Mouse (Mus musculus) liver, adult 10 weeks (tissue): Measurements from ENCODE around the gene Gm45711. TPM values are rescaled to one million over a fixed set of nuclear protein-coding genes. Genes with fewer than 3 reads are reported as not detected.

ENCODE experiments used
- polyA plus RNA-seq: library from polyadenylated mRNA; stranded (reverse); fragments of 350-450 nt; fragmentation: Illumina TruSeq; extraction: RNeasy Lipid Tissue Mini Kit (QIAGEN cat#74804); gene quantifications from one replicate; pipeline ENCODE4 v1.2.3, GENCODE M21; 2014; ENCODE audit warnings: low read depth, low replicate concordance

The Gm45711 gene
- not detected for polyA plus RNA-seq

DNA sequence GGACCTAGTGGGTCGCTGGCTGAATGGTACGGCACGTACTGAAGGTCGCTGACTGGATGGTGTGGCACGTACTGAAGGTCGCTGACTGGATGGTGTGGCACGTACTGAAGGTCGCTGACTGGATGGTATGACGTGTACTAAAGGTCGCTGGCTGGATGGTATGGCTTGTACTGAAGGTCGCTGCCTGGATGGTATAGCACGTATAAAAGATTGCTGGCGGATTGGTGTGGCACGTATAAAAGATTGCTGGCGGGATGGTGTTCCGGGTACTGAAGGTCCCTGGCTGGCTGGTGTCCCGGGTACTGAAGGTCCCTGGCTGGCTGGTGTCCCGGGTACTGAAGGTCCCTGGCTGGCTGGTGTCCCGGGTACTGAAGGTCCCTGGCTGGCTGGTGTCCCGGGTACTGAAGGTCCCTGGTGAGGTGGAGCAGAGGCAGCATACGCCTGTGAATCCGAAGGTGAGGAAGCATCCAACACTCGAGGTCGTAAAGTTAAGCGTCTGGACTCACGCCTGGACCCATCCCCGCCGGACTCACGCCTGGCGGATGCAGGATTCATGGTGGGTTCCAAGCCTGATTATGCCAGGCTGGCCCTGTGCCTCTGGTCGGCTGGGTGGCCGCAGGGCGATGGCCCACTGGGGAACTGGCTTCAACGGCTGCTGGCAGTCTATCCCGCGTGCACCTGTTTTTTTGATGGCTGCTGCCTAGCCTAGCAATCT is at the start of gene Gm45711, which contains the start of gene Cmtm1:
TSS of gene Gm45711 (minus strand) at position 641 of the 715 bp plus-strand sequence.
TSS of gene Cmtm1 (minus strand) at position 705 of the 715 bp plus-strand sequence.

DNA sequence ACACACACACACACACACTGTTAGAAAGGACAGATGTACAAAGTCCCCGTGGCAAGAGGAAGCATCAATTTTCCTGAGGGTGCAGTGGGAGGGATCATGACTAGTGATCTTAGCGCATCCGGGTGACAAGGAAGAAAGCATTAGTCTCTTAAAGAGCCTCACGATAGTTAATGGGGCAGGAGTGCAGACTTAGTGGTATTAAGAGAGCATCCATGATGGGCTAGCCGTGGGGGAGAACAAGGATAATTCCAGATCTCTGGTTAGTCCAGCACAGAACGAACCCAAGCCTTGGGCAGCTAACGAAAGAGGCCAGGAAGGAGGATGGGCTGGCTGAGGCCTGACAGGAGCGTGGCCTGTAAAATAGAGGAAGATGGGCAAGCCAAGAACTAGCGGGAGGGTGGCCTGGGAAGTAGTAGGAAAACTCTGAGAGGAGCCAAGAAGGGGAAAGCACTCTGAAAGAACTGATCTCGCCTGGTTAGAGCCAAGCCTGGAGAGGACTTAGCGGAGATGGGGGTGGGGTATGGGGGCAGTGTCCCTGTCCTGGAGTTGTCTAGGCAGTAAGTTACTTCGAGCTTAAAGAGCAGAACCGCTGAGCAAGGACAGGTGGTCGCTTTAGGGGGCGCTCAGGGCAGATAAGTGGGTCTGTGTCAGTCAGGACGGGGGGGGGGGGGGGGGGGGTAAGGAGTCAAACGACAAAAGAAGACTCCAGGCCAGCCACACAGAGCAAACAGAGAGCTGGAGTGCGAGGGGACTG is 29.5 kb upstream of the Gm45711 start, which contains the start of gene Cmtm3:
TSS of gene Cmtm3 (plus strand) at position 182 of the 754 bp plus-strand sequence.

DNA sequence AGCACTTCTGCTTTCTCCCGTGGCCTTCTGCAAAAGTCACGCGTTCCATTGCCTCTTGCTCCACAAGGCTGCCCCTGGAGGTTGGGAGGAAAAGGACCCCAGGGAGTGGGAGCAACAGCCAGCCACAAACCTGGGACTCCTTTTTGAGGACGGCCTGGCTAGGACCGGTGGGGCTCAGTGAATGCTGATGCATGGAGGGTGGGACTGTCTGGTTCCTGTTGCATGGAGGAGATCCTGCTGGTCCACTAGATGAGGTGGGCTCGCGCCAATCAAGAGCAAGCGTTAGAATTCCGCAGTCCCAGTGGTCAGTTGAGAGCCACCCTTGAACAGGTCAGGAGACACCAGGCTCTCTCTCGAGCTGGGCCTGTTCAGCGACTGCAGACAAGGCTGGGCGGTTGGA is 12.0 kb upstream of the Gm45711 start, which contains the start of gene Cmtm2b:
TSS of gene Cmtm2b (plus strand) at position 301 of the 400 bp plus-strand sequence.

DNA sequence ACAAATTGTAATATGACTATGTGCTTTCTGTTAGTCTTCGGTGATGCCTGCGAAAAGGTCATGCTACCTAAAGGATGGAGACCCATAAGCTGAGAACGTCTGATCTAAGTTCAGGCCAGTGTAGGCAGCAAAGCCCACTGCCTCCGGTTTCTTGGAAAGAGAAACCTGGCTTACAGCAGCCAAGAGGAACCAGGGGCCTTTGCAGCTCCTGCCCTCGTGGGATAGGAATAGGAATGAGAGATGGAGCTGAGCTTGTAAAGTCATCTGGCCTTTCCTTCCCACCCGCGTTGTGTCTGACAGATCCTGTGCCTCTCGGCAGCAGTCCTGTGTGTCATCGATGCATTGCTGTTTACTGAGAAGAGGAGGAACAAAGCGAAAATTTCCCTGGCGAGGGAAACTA is 11.4 kb upstream of the Gm45711 start, which contains the start of gene Gm11020:
TSS of gene Gm11020 (plus strand) at position 301 of the 400 bp plus-strand sequence.

DNA sequence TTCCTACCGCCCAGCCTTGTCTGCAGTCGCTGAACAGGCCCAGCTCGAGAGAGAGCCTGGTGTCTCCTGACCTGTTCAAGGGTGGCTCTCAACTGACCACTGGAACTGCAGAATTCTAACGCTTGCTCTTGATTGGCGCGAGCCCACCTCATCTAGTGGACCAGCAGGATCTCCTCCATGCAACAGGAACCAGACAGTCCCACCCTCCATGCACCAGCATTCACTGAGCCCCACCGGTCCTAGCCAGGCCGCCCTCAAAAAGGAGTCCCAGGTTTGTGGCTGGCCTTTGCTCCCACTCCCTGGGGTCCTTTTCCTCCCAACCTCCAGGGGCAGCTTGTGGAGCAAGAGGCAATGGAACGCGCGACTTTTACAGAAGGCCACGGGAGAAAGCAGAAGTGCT is 16.8 kb downstream of the Gm45711 start, which contains the start of gene Cmtm2a:
TSS of gene Cmtm2a (minus strand) at position 101 of the 400 bp plus-strand sequence.

DNA sequence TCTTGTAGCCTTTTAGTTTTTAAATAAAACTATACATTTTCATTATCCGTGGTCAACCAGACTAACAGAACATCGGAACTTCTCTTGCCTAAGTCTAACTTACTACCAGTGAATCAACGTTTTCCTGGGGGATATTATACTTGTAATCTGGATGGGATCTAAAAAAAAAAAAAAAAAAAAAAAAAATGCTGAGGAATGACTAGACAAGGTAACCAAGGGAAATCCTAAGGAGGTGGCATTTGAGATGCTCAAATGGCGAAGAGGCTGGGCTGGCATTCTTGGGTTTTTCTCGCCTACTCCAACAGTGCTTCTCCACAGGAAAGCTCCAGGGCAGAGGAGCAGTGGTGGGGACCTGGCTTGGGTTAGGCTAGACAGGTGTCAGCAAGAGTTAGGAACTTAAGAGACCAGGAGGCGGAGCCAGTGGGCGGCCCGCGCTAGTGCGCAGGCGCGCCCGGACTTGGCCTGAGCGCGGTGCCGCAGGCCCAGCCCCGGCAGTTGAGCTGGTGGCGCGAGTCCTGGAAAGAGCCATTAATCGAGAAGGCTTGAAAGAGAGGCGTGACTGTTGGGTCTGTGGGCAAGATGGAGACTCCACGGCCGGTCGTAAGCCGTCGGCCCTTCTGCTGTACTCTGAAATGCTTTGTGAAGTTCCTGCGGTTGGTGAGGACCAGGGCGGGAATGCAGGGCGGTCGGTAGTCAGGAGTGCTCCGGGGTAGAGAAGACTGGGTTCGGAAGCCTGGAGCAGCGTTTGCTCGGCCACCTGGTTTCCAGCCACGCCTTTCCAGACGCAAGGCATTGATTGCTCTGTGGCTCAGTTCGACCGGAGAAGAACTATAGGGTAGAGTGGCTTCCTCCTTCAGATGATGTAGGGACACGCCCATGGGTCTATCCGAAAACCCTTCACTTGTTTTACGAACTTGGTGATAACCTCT is 59.2 kb downstream of the Gm45711 start, which contains the start of gene Cklf:
TSS of gene Cklf (plus strand) at position 423 of the 929 bp plus-strand sequence.

DNA sequence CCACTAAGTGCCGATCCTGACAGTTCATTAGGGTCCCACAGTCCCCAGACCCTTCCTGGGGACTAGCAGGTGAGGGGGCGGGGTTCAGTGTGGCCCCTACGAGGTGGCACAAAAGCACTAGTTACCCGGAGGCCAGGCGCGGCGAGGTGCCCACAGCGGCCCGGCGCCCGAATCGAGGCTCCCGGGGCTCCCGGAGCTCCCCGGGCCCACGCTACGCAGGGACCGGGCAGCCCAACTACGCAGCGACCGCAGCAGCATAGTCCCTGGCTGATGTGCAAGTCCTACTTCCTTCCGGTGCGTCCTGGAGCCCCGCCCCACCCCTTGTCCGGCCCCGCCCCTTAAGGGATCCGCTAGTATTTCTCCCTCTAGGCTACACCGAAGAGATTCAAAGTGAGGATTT is 61.6 kb downstream of the Gm45711 start, which contains the start of gene Tk2:
TSS of gene Tk2 (minus strand) at position 283 of the 400 bp plus-strand sequence.

Other genes with a start within 250 kb of the Gm45711 start
- 5.9 TPM for gene Cdh5, start 208.5 kb downstream of the Gm45711 start, polyA plus RNA-seq
- not detected for gene Bean1, start 139.6 kb downstream of the Gm45711 start, polyA plus RNA-seq
- 12.0 TPM for gene Tk2, start 61.5 kb downstream of the Gm45711 start, polyA plus RNA-seq
- 4.8 TPM for gene Cklf, start 59.2 kb downstream of the Gm45711 start, polyA plus RNA-seq
- 0.37 TPM for gene Cmtm2a, start 16.9 kb downstream of the Gm45711 start, polyA plus RNA-seq
- gene Cmtm1, start 64 bp upstream of the Gm45711 start, polyA plus RNA-seq: not detected
- gene Gm11020, start 11.5 kb upstream of the Gm45711 start, polyA plus RNA-seq: not detected
- gene Cmtm2b, start 12.1 kb upstream of the Gm45711 start, polyA plus RNA-seq: not detected
- 5.1 TPM for gene Cmtm3, start 29.3 kb upstream of the Gm45711 start, polyA plus RNA-seq
- gene Cmtm4, start 85.7 kb upstream of the Gm45711 start, polyA plus RNA-seq: 16.3 TPM
- 17.5 TPM for gene Dync1li2, start 133.0 kb upstream of the Gm45711 start, polyA plus RNA-seq
- not detected for gene Terb1, start 199.8 kb upstream of the Gm45711 start, polyA plus RNA-seq
- gene Nae1, start 224.6 kb upstream of the Gm45711 start, polyA plus RNA-seq: 122 TPM
- gene Car7, start 224.6 kb upstream of the Gm45711 start, polyA plus RNA-seq: 0.69 TPM